Mouse (Mus musculus) midbrain, embryonic 16.5 days (tissue): ENCODE results near the gene Stim2. TPM values are rescaled to one million over a fixed set of nuclear protein-coding genes. Genes with fewer than 3 reads are reported as not detected.

Source experiments
- ATAC-seq: fragments of 200-750 bp; cut with Nextera tagmentation; 2 replicates; pipeline ENCODE4 v1.8.0; 2017; ENCODE audit warnings: moderate TSS enrichment
- H3K27ac ChIP-seq: fragments of 300-500 bp; sonication (generic); 2 replicates; pipeline ENCODE4 v1.5.1; 2014; ENCODE audit warnings: mild to moderate bottlenecking, low read length, mixed read lengths
- H3K27me3 ChIP-seq: fragments of 300-500 bp; sonication (generic); 2 replicates; pipeline ENCODE4 v1.6.1; 2014; ENCODE audit warnings: low read depth, low read length, mixed read lengths; ENCODE audit not compliant: control insufficient read depth, insufficient read depth
- H3K36me3 ChIP-seq: fragments of 300-500 bp; sonication (generic); 2 replicates; pipeline ENCODE4 v1.6.1; 2014; ENCODE audit warnings: mild to moderate bottlenecking, low read length, moderate library complexity, mixed read lengths; ENCODE audit not compliant: control insufficient read depth, insufficient read depth
- H3K4me1 ChIP-seq: fragments of 300-500 bp; sonication (generic); 2 replicates; pipeline ENCODE4 v1.6.1; 2014; ENCODE audit warnings: mild to moderate bottlenecking, low read length, mixed read lengths; ENCODE audit not compliant: control insufficient read depth, insufficient read depth
- H3K4me2 ChIP-seq: fragments of 300-500 bp; sonication (generic); 2 replicates; pipeline ENCODE4 v1.6.1; 2014; ENCODE audit warnings: mild to moderate bottlenecking, low read length, mixed read lengths
- H3K4me3 ChIP-seq: fragments of 300-500 bp; sonication (generic); 2 replicates; pipeline ENCODE4 v1.5.1; 2014; ENCODE audit warnings: low read depth, mild to moderate bottlenecking, low read length, moderate library complexity, mixed read lengths
- H3K9ac ChIP-seq: fragments of 300-500 bp; sonication (generic); 2 replicates; pipeline ENCODE4 v1.6.1; 2014; ENCODE audit warnings: low read depth, low read length, mixed read lengths
- H3K9me3 ChIP-seq: fragments of 300-500 bp; sonication (generic); replicated peaks from 2 replicates; pipeline ENCODE4 v1.6.1; 2014; ENCODE audit warnings: mild to moderate bottlenecking, low read length, mixed read lengths; ENCODE audit not compliant: control insufficient read depth, poor library complexity, severe bottlenecking
- WGBS: fragments of 180-500 bp; shearing (Covaris S2); extraction: QIAGEN DNeasy Blood & Tissue Kit; methylation state at CpG from one replicate; pipeline ENCODE4 v1.1.7; 2014; 5-methylcytosine and 5-hydroxymethylcytosine counted together
- polyA plus RNA-seq: library from polyadenylated mRNA; unstranded; fragments of >200 nt; fragmentation: Nextera tagmentation; extraction: Ambion mirVana; gene quantifications from 2 replicates; pipeline ENCODE4 v1.2.1, GENCODE M21; 2015

Gene Stim2
- polyA plus RNA-seq, 1 experiment from 2014 or later, result 28.9 TPM

- Histone ChIP-seq H3K4me1 (peaks cover 7% of the 10 kb centered on the region), H3K27me3 (no peaks in the 10 kb centered on the region), H3K4me2 (no peak overlapping the region), H3K4me3 (no peak overlapping the region), H3K9ac (no peak overlapping the region), H3K9me3 (no peaks in the 10 kb centered on the region), H3K27ac (no peak overlapping the region), H3K36me3 (no peaks in the 10 kb centered on the region)
- ATAC-seq, result no peak
- 70% methylated on average over 4 of the region's 4 CpGs for WGBS
Measured at GRCm38 (mm10) chr5:54163890-54164289, 165.6 kb downstream of the Stim2 start.

Other genes with a start within 250 kb of the Stim2 start
- 71.6 and 77.9 TPM in 2 replicates for gene Tbc1d19, start 188.9 kb upstream of the Stim2 start, polyA plus RNA-seq